Mouse (Mus musculus) small intestine, adult 2 months (tissue): ENCODE measurements around the gene Samd4b.
A peak's percentile ranks its signal among the peaks of the same experiment; 100 is the strongest.

ENCODE experiments used
- CTCF ChIP-seq: fragments of 200-500 bp; IDR thresholded peaks from 2 replicates; pipeline ENCODE4 v1.5.1; 2012; ENCODE audit warnings: low read depth, mild to moderate bottlenecking, control low read depth, inconsistent platforms, low read length, moderate library complexity, mixed read lengths; ENCODE audit not compliant: insufficient replicate concordance, insufficient read length; ENCODE audit errors: extremely low read depth
- POLR2A ChIP-seq: fragments of 200-500 bp; IDR thresholded peaks from 2 replicates; pipeline ENCODE4 v1.6.1; 2012; ENCODE audit warnings: low read depth, mild to moderate bottlenecking, control low read depth, inconsistent platforms, low read length, moderate library complexity

DNA sequence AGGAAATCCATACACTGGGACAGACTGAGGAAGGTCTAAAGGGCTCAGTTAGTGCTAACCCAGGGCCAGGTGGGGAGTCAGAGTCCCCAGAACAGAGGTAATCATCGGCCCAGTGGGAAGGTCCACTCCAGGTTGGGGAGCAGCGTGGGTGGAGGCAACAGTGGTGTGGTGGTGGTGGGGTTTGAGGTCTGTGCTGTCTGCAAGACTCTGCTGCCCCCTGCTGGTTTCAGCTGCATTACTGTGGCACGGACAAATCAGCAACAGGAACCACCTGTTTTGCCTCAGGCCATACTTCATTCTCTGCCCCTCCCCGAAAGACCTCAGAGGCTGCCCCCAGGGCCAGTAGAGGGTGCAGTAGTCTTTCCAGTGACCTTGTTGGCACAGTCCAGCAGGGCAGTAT lies 211.5 kb downstream of the Samd4b start:
- TF ChIP-seq POLR2A: no peak
- TF ChIP-seq CTCF: peak; percentile 96
